Mouse (Mus musculus) megakaryocyte progenitor cell, adult 5-6 weeks (primary cell): ENCODE measurements at regions not wholly inside any gene's neighbourhood (a gene's known extent, or its start where the extent isn't known, plus 50 kb on each side); places are given as distances from the start of the nearest gene placed in this dataset.

Experiments used
- ATAC-seq: replicated peaks from 2 replicates; pipeline ENCODE4 v1.8.0; 2016; ENCODE audit warnings: mild to moderate bottlenecking, moderate TSS enrichment, inconsistent platforms; ENCODE audit not compliant: poor library complexity

- no peak for ATAC-seq
Measured at GRCm38 (mm10) chr8:86201830-86202229, 361.1 kb downstream of the Phkb start.

GRCm38 (mm10) chr8:86192262-86192661 lies 351.5 kb downstream of the Phkb start:
- no peak for ATAC-seq

GRCm38 (mm10) chr8:86184671-86185070 lies 343.9 kb downstream of the Phkb start:
- no peak for ATAC-seq

- ATAC-seq: no peak
Measured at GRCm38 (mm10) chr8:86180793-86181192, 340.0 kb downstream of the Phkb start.

GRCm38 (mm10) chr8:86170091-86170490 lies 329.3 kb downstream of the Phkb start:
- ATAC-seq: no peak

- no peak for ATAC-seq
Measured at GRCm38 (mm10) chr8:86164818-86165217, 324.1 kb downstream of the Phkb start.

GRCm38 (mm10) chr8:86159074-86159783 lies 318.5 kb downstream of the Phkb start:
- ATAC-seq: no peak

- 0 out of 2 replicates have a peak, but pooled peaks have one; percentile 26 for ATAC-seq
Measured at GRCm38 (mm10) chr8:86147586-86147985, 306.8 kb downstream of the Phkb start.

GRCm38 (mm10) chr8:86125244-86125643 lies 284.5 kb downstream of the Phkb start:
- ATAC-seq: no peak

- no peak for ATAC-seq
Measured at GRCm38 (mm10) chr8:86124655-86125054, 283.9 kb downstream of the Phkb start.
